Mouse (Mus musculus) right cerebral cortex, adult 2 months (tissue): ENCODE measurements around the gene Ggps1.
A peak's percentile ranks its signal among the peaks of the same experiment; 100 is the strongest.
"Not testable (repeated sequence)": the region's sequence is repeated elsewhere in the genome, so short reads cannot be mapped to it uniquely, and the experiment has no call there.

ENCODE experiments used
- DNase-seq, 2 experiments: peaks; one replicate each; pipeline ENCODE4 v3.0.0; 2021 to 2022; ENCODE audit warnings: low spot score in 2 of 2

The Ggps1 gene

DNA sequence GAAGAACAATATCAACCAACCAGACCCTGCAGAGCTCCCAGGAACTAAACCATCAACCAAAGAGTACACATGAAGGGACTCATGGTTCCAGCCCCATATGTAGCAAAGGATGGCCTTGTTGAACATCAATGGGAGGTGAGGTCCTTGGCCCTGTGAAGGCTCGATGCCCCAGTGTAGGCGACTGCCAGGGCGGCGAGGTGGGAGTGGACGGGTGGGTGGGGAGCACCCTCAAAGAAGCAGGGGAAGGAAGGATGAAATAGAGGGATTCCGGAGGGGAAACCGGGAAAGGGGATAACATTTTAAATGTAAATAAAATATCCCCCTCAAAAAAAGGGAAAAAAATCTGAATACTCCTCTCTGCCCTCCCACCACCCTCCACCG, 24.4 kb downstream of the Ggps1 start:
- DNase-seq = peak; percentile 21 to 31

DNA sequence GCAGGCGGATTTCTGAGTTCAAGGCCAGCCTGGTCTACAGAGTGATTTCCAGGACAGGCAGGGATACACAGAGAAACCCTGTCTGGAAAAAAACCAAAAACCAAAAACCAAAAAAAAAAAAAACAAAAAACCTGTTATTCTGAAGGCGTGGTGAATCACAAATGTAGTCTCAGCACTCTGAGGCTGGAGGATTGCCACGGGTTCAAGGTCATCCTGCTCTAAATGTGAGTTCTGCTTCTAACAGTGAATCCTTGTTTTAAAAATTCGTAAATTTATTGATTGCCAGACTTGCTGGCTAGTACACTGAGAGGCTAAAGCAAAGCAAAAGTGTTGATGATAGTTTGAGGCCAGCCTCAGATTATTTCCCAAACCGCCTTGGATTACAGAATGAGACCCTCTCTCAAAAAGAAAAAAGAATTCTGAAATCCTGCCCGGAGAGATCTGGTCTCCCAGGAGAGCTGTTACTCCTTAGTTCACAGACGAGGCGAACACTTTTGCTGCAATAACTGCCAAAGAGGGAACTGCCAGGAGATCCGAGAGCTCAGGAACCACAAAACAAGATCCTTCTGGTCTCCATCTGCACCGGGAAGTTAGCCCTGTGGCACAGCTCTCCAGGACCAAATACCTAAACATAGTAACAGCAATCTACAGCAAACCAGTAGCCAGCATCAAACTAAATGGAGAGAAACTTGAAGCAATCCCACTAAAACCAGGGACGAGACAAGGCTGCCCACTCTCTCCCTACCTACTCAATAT, 27.2 kb downstream of the Ggps1 start:
- no peak for DNase-seq

DNA sequence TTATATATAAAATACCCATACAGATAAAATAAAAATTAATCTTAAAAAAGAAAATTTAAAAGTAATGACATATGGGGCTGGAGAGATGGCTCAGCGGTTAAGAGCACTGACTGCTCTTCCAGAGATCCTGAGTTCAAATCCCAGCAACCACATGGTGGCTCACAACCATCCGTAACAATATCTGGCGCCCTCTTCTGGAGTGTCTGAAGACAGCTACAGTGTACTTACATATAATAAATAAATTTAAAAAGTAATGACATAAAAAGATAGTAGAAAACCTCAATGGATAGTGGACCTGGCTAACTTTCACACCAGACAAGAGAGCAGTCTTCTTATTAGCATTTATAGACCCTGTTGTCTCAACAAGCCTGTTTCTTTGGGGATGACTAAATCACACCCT, 27.9 kb downstream of the Ggps1 start:
- not testable (repeated sequence) for DNase-seq

DNA sequence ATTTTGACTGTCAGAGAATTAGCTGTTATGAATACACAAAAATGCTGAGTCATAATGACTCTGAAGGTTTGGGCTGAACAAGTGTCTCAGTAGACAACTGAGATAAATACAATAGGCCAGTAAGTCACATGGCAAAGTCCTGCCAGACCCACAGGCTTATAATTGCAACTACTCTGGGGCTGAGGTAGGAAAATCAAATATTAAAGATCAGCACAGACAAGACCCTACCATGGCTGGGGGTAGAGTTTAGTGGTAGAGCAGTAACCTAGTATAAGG, 29.3 kb downstream of the Ggps1 start:
- no peak for DNase-seq

DNA sequence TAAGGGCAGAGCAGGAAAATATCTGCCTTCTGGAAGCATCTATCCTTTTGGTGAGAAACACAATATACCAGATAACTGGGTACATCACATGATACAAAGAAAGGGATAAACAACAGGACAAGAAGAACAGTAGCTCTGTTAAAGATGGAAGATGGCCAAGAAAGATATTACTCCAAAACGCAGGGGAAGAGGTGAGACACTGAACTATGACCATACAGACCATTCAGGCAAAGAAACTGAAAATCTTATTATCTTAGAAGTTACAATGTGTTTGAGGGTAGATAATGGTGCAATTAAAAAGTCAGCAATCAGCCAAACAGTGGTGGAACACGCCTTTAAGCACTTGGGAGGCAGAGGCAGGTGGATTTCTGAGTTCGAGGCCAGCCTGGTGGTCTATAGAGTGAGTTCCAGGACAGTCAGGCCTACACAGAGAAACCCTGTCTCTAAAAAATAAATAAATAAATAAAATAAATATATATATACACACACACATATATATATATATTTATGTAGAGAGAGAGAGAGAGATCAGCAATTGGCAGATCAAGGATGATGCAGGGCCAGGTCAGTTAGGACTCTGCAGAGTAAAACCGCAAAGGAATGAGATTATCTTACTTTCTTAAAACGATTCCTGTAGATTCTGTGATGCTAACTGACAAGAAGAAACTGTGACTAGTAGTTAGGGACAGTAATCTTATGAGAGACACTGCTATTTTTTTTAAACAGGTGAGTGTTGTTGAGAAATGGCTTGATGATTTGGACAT, 29.8 kb downstream of the Ggps1 start:
- no peak for DNase-seq

DNA sequence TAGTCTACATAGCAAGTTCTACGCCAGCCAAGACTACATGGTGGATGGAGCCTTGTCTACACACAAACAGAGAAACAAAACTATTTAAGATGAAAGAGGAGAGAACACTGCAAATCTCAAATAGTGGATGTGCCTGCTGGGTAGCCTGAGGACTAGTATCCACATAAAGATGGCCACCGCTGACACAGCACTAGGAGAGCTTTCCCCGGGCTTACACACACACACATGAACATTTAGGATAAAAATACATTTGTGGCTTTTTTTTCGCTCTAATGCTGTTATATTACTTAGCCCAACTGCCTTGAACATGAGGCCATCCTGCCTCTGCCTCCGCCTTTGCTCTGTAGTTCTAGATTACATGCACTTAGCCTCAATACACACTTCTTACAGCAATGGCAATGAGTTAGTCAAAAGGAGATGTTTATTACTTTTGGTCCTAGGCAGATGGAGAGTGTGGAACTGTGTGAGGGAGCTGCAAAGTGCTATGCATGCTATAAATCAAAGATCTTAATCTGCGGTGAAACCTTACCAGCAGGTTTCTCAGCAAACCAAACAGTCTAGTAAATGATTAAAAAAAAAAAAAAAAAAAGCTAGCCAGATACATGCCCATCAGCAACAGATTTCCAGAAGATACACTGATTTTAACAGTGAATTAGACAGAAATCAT, 37.0 kb downstream of the Ggps1 start:
- no peak for DNase-seq

DNA sequence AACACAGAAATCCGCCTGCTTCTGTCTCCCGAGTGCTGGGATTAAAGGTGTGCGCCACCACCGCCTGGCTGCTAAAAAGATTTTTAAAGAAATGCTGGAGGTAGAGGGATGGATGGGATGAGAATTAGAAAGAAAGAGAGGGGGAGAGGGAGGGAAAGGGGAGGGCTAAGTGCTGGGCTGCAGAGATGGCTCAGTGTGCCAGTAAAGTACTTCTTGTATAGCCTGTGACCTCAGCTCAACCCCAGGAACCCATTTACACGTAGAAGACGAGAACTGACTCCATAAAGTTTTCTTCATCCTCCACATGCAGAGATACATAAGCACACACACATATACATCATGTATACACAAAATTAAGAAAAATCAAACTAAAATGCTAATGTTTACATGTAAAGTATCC, 37.7 kb downstream of the Ggps1 start:
- DNase-seq = no peak

DNA sequence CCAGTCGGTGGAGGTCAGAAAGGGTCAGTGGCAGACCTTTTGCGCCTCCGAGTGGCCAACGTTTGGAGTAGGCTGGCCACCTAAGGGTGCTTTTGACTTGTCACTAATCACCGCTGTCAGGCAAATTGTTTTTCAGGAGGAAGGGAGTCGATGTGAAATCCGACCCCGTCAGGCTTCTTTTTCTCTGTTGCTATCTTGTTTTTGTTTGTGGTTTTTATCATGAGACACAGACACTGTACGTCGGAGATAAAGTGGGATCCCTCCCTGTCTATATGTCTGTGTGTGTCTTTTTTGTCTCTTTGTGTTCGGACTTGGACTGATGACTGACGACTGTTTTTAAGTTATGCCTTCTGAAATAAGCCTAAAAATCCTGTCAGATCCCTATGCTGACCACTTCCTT, 41.9 kb downstream of the Ggps1 start:
- not testable (repeated sequence) for DNase-seq

DNA sequence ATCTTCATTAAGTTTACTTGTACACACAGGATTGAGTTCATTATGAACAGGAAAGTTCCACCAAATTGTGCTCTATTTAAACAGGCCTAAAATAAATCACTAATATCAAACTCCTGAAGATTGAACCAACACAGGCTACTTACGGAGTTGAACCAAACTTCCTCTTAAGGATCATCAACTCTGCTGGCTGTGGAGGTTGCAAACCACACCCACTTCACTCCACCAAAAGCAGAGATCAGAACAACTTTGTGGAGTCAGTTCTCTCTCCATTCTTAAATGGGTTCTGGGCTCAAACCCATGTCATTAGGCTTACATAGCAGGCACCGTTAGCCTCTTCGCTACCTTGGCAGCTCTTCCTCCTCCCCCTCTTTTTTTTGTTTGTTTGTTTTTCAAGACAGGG, 44.4 kb downstream of the Ggps1 start:
- no peak for DNase-seq

DNA sequence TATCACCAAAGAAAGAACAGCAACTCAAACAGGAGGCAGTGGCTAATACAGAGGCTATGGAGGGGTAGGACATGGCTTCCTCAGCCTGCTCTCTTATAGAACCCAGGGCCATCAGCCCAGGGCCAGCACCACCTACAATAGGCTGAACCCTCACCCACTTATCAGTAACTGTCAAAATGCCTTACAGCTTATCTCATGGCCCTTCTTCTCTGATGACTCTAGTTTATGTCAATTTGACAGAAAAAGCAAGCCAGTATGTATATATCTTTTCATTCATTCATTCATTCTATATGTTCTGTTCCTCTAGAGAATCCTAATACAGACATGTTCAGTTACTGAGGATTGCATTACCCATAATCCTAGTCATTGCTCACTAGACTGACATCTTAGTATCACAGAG, 45.0 kb downstream of the Ggps1 start:
- no peak for DNase-seq

DNA sequence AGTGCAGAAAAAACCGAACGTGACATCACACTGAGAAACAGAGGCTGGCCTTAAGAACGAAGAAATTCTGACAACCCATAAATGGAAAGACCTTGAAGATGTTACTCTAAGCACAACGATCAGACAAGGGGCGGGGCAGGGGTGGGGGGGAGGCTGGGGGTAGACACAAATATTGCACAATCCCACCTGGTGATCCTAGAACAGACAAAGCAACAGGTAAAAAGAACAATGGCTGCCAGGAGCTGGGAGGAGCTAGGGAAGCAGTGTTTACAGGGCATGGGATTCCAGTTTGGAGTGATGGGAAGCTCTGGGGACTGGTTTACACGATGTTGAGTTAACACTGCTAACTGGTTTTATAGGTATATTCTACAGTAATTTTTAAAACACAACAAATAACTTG, 47.7 kb downstream of the Ggps1 start:
- DNase-seq = no peak

DNA sequence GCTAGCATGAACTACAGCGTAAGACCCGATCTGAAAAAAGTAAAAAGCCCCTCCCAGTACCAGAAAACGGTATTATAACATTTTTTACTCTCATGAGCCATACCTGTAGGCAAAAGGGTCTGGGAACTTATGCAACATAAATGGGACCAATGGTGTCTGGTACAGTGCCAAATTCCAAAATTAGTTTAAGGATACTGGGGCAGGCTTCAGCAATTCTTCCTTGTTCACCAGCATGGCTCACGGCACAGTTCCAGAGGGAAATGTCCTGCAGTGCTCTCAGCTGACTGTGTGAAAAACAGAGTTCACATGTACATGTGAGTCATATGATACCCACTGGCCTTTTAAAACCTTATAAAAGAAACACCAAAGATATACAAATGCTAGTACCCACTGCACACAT, 48.7 kb downstream of the Ggps1 start:
- DNase-seq = no peak

DNA sequence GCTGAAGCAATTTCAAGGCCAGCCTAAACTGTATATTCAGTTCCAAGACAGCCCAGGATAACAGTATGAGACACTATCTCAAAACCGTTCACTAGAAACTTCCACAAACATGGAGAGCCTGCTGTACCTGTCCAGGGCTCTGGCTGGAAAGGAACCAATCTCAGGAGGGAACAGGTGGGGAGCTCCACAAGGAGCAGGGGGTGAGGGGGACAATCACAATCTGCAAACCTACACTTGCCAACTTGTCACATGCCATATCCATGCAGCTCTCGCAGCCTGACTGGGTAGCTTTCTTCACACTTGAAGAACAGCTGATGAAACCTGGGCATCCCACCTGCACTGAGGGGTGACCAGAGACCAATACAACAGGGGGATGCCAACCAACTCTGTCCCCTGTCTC, 49.3 kb downstream of the Ggps1 start:
- no peak for DNase-seq

DNA sequence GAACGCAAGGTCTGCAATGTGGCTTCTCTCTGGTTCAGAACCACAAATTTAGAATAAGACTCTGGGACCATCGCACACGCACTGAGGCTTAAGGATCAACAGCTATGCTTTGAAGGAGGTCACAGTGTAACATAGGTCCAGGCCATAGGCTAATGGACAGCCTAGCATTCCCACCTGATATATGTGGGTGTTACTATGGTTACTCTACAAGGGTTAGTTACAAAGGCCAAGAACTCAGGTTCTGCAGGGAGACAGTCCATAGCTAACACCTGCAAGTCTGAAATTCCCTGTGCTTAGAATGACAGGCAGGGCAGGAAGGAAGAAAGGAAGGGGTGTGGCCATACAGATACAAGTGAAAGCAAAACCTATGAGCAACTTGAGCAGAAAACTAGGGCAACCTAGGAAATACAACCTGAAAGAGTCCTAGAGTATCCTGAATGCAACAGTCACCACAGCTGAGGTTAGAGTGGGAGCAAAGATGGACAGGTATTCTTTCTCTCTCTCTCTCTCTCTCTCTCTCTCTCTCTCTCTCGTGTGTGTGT, 51.8 kb downstream of the Ggps1 start:
- DNase-seq = no peak

DNA sequence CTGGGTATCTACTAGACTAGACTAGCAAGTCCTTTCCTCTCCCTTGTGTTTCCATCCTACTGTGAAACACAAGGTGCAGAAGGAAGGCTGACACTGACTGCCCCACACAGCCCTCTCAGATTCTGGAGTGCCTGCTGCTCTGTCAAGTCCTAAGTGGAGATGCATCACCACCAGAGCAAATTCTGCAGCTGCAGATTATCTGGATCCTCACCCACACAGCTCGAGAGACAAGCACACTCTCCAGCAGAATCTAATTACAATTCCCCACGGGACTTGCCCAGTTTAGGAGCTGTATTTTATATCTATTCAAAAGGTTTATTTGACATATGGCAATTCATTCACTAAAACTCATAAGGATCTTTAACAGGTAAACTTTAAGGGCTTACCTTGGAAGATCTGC, 57.2 kb downstream of the Ggps1 start:
- no peak for DNase-seq

DNA sequence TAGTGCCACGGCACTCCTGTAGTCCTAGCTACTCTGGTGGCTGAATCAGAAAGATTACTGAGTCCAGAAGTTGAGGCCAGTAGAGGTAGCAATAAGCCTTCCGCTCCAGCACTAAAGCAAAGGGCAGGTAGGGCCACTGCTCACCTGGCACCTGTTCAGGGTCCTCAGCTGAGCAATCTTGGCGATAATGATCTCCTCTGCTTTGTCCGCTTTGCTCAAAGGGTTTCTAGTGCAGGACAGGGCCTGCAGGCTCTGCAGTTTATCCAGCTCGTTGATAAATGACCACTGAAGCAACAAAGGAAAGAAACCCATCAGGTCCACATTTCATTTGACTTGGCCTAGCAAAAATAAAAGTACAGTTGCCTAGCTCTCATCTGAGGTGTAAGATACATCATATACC, 58.3 kb downstream of the Ggps1 start:
- no peak for DNase-seq

DNA sequence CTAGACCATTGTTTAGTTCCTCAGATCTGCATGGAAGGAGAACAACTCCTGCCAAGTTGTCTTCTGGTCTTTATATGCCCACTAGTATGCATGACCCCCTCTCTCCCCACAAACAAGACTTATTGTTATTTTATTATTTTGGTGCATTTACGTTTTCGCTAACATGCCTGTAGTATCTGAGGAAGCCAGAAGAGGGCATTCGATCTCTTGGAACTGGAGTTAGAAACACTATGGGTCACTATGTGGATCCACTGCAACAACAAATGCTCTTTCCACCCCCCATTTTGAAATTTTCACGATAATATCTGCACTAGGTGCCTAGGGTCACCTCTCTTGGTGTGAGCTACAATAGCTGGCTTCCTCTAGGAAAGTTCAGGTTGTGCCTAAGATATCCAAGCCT, 59.2 kb downstream of the Ggps1 start:
- no peak for DNase-seq

DNA sequence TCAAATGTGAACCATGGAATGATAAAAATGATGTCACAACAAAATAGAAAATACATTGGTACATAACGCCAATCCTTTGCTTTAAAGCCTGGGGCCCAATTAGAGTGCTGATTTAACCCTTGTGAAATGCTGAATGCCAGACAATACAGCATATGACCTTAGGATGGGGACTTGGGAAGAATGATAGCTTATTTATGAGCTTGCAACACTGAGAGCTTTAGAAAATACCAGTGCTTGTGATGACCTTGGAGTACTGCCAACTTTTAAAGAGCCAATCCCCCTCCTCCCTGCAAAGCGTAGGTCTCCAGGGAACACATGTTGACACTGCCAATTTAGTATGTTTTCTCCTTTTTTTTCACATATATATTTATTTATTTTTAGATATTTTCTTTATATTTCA, 60.6 kb downstream of the Ggps1 start:
- DNase-seq = no peak
